Mouse (Mus musculus) lung, postnatal 25 days (tissue): ENCODE measurements around the gene Abt1.

Source experiments
- DNase-seq: peaks from one replicate; pipeline ENCODE4 v3.0.0; 2022; ENCODE audit warnings: low spot score

Gene Abt1

DNA sequence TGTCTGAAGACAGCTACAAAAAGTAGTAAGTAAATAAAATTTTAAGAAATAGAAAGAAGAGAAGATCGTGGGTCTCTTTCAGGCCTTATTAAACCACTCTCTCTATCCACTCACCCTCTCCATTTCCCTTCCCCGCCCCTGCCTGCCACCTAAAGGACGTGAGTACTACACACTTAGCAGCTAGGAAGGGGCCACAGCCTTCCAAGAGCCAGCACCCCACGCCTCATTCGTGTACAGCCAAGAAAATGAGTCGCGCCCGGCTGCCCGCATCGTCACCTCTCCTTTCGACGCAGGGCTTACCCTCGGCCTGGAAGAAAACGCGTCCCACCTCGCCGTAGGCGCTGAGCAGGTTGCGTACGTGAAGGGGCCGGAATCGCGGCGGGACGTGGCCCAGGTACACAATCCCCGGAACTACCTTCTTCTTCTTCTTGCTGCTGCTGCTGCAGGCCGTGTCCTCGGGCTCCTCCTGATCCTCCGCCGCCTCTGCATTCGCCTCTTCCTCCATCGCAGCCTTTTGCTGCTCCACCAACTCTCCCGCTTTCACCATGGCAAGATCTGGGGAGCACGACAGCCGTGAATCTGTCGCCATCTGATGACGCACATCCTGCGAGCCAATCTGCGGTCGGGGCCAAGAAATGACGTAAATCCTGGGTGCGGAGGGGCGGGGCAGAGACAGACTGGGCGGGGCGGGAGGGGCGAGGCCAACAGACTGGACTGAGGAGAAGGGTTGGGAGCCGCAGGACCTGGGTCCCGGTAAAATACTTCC lies at the start of gene Abt1:
Gene Abt1, minus strand, starts transcription at position 581 of the 766 bp plus-strand sequence.
- peak; percentile 93 for DNase-seq

DNA sequence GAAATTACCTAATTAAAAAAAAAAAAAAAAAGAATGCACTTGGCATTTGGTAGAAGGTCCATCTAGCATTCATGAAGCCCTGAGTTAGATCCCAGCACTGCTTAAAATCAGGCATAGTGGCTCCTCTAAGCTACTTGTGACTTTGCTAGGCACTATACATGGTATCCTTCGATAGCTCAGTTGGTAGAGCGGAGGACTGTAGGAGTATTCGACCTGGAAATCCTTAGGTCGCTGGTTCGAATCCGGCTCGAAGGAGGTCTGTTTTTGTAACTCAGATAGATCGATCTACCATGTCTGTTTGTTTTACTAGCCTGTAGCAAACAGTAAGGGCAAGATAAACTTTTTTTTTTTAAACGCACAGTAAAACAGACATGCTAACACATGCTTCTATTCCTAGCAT lies 43.2 kb upstream of the Abt1 start:
- peak; percentile 73 for DNase-seq

DNA sequence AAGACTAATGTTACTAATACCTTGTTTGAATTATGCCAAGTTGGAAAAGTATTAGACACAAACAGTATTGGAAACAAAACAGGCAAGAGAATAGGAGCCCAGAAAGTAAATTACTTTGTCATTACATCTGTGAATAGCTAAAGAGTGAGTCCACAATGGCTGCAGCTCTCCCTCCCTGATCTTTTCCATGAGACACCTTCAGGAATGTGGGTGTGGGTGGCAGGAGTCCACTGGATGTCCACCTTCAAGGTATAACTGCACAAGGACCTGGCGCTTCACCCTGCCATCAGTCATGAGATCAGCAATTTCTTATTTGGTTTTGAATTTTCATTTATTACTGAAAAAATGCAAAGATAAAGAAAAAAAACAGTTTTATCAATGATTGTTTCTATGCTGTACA lies 42.6 kb upstream of the Abt1 start:
- DNase-seq: no peak

GRCm38 (mm10) chr13:23465600-23466109 lies 42.0 kb upstream of the Abt1 start, which contains the start of gene Btn1a1:
Gene Btn1a1 (minus strand): TSS chr13:23465901.
- DNase-seq: no peak

DNA sequence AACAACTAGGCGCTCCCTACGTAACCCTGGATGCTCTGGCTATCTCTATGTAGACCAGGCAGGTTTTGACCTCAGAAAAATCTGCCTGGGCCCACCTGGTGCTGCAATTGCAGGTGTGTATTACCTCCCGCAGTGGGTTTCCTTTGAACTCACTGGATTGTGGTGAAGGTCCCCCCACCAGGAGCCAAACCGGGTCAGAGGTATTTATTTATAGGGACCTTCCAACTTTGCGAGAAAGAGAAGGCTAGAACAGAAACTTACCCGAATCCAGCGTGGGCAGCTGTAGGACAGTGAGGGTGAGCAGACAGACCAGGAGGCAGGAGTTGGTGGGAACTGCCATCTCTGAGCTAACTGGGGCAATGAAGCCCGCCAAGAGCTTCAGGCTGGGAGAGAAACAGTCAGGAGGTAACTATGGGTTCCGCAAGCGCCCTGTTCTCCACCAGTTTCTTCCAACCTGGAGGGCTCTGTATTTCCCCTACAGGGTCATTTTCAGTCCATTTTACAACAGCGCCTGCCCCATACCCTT lies 41.2 kb upstream of the Abt1 start:
- no peak for DNase-seq

DNA sequence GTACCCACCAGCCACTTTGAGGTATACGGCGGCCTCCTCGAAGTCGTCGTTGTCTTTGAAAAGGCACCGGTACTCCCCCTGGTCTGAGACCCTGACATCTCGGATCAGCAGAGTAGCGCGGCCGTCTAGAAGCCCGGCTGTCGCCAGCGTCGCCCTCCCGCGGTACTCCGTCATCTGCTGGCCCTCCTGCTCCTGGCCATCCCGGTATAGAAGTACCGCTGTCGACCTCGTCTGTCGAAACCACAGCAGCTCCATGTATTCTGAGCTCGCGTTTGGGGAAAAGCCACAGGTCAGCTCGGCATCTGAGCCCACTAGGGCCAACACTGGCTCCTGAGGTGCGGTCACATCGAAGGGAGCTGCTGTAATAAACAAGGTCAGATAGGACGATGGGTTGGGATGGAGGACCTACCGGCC lies 40.6 kb upstream of the Abt1 start:
- peak; percentile 10 for DNase-seq

GRCm38 (mm10) chr13:23463381-23464223 lies 39.9 kb upstream of the Abt1 start:
- peak; percentile 75 for DNase-seq

DNA sequence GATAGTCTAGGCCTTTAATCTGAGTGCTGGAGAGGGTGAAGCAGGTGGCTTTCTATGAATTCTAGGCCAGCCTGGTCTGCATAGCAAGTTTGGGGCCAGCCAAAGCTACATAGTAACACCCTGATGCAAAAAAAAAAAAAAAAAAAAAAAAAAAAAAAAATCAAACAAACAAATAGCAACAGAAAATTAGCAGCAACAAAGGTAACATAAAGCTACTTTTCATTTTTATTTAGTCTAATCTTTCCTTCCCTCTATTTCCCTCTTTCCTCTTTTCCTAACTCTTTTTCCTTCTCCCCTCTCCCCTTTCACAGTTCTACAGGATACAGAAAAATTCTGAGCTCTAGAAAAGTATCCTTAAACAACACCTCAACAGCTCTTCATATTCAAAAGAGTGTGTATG lies 39.0 kb upstream of the Abt1 start:
- no peak for DNase-seq

DNA sequence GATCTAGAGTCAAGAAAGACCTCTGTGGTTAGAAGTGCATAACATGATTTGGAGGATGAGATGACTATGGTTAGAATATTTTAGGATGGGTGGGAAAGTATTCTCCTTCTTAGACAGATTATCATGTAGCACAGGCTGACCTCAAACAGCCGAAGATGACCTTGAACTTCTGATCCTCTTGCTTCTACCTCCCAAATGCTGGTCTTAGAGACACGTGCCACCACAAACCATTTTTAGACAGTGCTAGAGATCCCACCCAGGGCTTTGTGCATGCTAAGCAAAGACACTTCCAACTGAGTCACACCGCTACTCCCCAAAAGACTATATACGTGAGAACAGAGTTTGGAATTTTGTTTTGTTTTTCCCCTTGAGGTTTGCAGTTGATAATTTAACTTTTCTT lies 38.4 kb upstream of the Abt1 start:
- DNase-seq: no peak

DNA sequence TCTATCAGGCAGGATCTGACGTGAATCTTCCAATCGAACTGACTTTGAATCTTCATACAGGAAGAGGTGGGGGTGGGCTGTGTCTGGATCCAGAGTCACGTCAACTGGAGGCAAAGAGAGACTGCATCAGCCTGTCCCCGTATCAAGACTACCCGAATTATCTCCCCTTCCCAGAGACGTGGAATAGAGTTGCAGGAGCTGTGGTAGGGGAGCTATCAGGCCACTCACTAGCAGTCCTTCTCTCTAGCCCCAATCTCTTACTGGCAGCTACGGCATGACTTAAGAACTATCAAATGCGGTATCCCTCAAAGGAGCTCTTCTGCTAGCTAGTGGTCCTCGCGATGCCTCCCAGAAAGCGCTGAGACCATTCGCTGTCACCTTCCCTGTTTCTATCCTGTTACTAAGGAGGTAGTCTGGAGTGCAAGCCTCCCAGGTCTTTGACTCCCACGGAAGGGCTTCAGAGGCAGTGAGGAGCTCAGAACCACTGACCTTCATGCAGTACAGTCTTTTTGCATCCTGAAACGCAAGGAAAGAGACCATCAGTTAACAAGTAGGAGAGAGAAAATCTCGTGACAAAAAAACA lies 35.7 kb upstream of the Abt1 start:
- no peak for DNase-seq

GRCm38 (mm10) chr13:23453926-23454325 lies 30.3 kb upstream of the Abt1 start:
- DNase-seq: no peak

DNA sequence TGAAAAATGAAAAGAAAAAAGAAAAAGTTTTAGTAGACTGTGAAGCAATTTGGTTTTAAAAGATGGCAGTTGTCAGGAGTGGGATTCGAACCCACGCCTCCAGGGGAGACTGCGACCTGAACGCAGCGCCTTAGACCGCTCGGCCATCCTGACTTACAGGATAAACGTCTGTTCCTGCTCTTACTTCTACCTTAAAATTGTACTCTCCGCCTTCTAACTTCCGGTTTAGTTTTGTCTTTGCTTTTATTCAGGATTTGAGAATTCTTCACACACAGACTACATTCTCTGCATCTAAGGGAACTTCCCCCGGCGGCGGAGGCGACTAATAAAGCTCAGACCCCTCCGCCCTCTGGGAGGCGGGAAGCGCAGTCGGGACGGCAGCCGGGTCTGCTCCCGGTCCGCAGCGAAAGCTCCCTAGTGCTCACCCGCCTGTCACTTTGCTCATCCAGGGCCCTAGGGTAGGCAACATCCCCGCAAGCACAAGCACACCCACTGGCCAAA lies 29.7 kb upstream of the Abt1 start:
- peak; percentile 87 for DNase-seq

DNA sequence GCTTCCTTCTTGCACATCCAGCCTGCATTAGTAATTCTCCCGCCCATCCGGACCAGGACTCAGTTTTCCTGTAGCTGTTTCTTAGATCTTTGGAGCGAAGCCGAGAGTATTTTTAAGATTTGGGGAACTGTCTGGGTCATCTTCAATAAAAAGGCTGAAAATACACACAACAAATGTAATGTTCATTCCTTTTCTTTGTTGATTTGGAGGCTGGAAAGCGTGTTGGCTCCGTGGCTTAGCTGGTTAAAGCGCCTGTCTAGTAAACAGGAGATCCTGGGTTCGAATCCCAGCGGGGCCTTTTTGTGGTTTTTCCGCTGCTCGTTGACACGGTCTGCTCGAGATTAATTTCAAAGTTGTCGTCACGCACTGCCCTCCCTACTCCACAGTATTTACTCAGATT lies 26.7 kb upstream of the Abt1 start:
- DNase-seq: peak; percentile 86

- DNase-seq: peak; percentile 39
Measured at GRCm38 (mm10) chr13:23449235-23450095, 25.8 kb upstream of the Abt1 start.

- DNase-seq: no peak
Measured at GRCm38 (mm10) chr13:23448758-23449157, 25.1 kb upstream of the Abt1 start.

DNA sequence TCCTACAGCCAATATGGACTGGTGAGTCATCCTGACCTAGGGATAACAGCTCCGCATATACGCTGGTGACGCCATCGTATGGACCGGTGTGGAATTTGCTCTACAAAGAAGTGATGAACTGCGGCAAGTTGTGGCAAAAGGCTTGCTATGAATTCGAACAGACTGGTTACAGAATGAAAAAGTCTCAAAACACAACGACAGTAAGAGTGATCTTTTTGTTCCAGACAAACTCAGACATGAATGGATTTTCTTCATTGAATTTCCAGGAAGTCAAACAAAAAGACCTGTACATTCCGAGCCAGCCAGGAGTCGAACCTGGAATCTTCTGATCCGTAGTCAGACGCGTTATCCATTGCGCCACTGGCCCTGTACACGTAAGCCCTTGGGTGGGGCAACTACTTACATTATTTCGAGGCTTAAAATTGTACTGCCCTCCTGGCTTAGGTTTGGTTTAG lies 22.9 kb upstream of the Abt1 start:
- peak; percentile 81 for DNase-seq

DNA sequence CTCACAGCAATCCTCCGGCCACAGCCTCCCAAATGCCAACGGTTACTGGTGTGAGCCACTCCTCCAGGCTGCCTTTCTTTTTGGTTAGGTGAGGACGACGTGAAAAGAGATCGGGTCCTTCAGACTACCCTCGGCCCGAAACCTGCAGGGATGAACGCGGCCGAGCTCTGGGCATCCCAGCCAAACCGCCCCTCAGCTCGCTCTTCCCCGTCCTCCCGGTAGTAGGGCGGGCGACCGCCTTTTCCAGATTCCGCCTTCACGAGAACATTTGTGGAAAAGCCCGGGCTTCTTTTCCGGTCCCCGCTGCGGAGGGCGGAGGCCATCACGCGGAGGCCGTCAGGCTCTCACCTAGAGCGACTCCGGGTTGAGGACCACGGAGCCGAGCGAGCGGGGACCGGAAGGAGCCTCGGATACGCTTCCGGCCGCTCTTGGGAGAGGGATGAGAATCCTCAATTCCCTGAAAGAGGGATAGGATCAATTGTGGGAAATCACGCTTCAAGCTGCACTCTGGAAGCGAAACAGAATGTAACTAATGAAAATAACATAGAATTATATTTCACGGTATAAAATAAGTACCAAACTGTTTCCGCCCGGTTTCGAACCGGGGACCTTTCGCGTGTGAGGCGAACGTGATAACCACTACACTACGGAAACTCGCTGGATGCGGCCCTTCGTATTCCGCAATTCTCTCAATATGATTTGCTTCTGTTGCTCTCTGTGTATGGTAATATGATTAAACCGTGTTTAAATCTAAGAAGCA lies 22.1 kb upstream of the Abt1 start:
- peak; percentile 93 for DNase-seq

DNA sequence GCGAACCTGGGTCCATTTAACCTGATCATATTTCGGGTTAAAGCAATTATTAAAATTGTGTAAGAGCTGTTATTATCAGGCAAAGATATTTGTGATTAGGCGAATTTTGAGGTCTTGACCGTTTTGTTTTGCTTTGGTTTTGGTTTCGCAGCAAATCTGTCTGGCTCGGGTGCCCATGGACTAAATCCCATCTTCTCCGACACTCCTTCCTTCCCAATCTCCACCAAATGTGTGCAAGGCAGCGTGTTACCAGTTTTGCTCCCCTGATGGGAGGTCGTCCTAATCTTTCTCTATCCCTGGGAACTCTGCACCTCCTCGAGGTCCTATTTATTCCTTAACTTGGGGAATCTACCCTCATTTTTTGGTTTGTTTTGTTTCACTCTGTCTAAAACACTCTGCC lies 21.5 kb upstream of the Abt1 start:
- DNase-seq: no peak

DNA sequence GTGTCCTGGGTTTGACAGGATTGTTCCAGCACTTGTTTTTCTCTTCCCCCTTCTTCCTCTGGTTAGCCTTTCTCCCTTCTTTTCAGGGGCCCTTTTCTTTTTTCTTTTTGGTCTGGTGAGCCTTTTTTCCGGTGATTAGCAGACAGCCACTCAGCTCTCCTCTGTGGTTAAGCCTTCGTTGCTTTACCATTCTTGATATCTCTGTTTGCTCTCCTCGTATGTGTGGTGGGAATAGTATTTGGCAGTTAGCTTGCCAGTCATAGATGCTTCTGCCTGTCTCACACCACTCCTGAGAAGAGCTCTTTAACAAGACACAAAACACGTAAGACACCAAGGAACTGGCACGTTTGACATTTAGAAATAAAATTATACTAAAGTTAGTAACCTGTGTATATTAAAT lies 20.8 kb upstream of the Abt1 start:
- DNase-seq: no peak

GRCm38 (mm10) chr13:23439901-23440300 lies 16.2 kb upstream of the Abt1 start:
- no peak for DNase-seq
